Mouse (Mus musculus) MEL (cell line): ENCODE measurements around the gene Nat9. TPM values are rescaled to one million over a fixed set of nuclear protein-coding genes. Genes with fewer than 3 reads are reported as not detected.

ENCODE experiments used
- DNase-seq: peaks from one replicate; pipeline ENCODE4 v3.0.0; 2011; ENCODE audit warnings: low read depth, low spot score
- H3K27ac ChIP-seq: 2 replicates; pipeline ENCODE4 v1.5.1; 2012; ENCODE audit warnings: low read depth, mild to moderate bottlenecking, control low read depth, low read length, moderate library complexity; ENCODE audit not compliant: control insufficient read depth
- H3K27me3 ChIP-seq, 2 experiments: fragments of 150-350 bp in 1 of 2; sonication (generic) in 1 of 2; 2 replicates each; pipeline ENCODE4 v1.6.1; 2012; ENCODE audit warnings: low read length in 2 of 2, mild to moderate bottlenecking in 2 of 2, improper control_type of control experiment in 1 of 2, moderate library complexity in 1 of 2; ENCODE audit not compliant: insufficient read depth in 2 of 2, control insufficient read depth in 1 of 2
- H3K36me3 ChIP-seq, 2 experiments: 2 replicates each; pipeline ENCODE4 v1.6.1; 2012 to 2014; ENCODE audit warnings: low read length in 2 of 2, improper control_type of control experiment in 1 of 2, inconsistent platforms in 1 of 2, mild to moderate bottlenecking in 1 of 2; ENCODE audit not compliant: insufficient read depth in 2 of 2, control insufficient read depth in 1 of 2
- H3K4me1 ChIP-seq, 2 experiments: fragments of 150-350 bp in 1 of 2; sonication (generic) in 1 of 2; 2 replicates each; pipeline ENCODE4 v1.6.1; 2012; ENCODE audit warnings: low read length in 2 of 2, improper control_type of control experiment in 1 of 2, mild to moderate bottlenecking in 1 of 2; ENCODE audit not compliant: insufficient read depth in 2 of 2, control insufficient read depth in 1 of 2
- H3K4me3 ChIP-seq, 2 experiments: fragments of 150-350 bp in 1 of 2; sonication (generic) in 1 of 2; 2 replicates each; pipeline ENCODE4 v1.5.1; 2012; ENCODE audit warnings: low read depth in 2 of 2, low read length in 2 of 2, mild to moderate bottlenecking in 2 of 2, moderate library complexity in 2 of 2, control low read depth in 1 of 2, improper control_type of control experiment in 1 of 2; ENCODE audit not compliant: control insufficient read depth in 1 of 2, insufficient read depth in 1 of 2
- H3K79me2 ChIP-seq: 2 replicates; pipeline ENCODE4 v1.6.1; 2012; ENCODE audit warnings: mild to moderate bottlenecking, low read length, moderate library complexity; ENCODE audit not compliant: control insufficient read depth, poor library complexity, insufficient read depth
- H3K9ac ChIP-seq: 2 replicates; pipeline ENCODE4 v1.6.1; 2012; ENCODE audit warnings: low read depth, mild to moderate bottlenecking, control low read depth, low read length, moderate library complexity; ENCODE audit not compliant: control insufficient read depth, poor library complexity, severe bottlenecking
- H3K9me3 ChIP-seq: fragments of 150-350 bp; sonication (generic); replicated peaks from 2 replicates; pipeline ENCODE4 v1.6.1; 2012; ENCODE audit warnings: mild to moderate bottlenecking, low read length, improper control_type of control experiment, moderate library complexity; ENCODE audit not compliant: insufficient read depth
- BHLHE40 ChIP-seq: IDR thresholded peaks from 2 replicates; pipeline ENCODE4 v1.6.1; 2012; ENCODE audit warnings: low read depth, mild to moderate bottlenecking, inconsistent platforms, low read length, improper control_type of control experiment, borderline replicate concordance
- CHD1 ChIP-seq: IDR thresholded peaks from 2 replicates; pipeline ENCODE4 v1.6.1; 2012; ENCODE audit warnings: low read depth, mild to moderate bottlenecking, inconsistent platforms, low read length, improper control_type of control experiment
- CTCF ChIP-seq, 3 experiments: IDR thresholded peaks in 2 of 3; conservative IDR thresholded peaks in 1 of 3; 2 replicates each; pipeline ENCODE4 v1.5.1; 2011 to 2012; ENCODE audit warnings: low read length in 3 of 3, low read depth in 2 of 3, mild to moderate bottlenecking in 2 of 3, improper control_type of control experiment in 1 of 3, inconsistent platforms in 1 of 3, mixed read lengths in 1 of 3, moderate library complexity in 1 of 3; ENCODE audit not compliant: control insufficient read depth in 1 of 3, insufficient read depth in 1 of 3, poor library complexity in 1 of 3, severe bottlenecking in 1 of 3
- E2F4 ChIP-seq: IDR thresholded peaks from 2 replicates; pipeline ENCODE4 v1.6.1; 2011; ENCODE audit warnings: low read depth, low read length, improper control_type of control experiment, borderline replicate concordance
- ELF1 ChIP-seq: IDR thresholded peaks from 2 replicates; pipeline ENCODE4 v1.6.1; 2014; ENCODE audit warnings: low read depth, mild to moderate bottlenecking, inconsistent platforms, low read length, improper control_type of control experiment, moderate library complexity
- GATA1 ChIP-seq: IDR thresholded peaks from 2 replicates; pipeline ENCODE4 v1.6.1; 2011; ENCODE audit warnings: low read depth, low read length, improper control_type of control experiment
- JUND ChIP-seq: IDR thresholded peaks from 2 replicates; pipeline ENCODE4 v1.6.1; 2011; ENCODE audit warnings: low read depth, mild to moderate bottlenecking, improper control_type of control experiment, low read length
- MAX ChIP-seq: IDR thresholded peaks from 2 replicates; pipeline ENCODE4 v1.6.1; 2011; ENCODE audit warnings: low read length, improper control_type of control experiment
- MAZ ChIP-seq: IDR thresholded peaks from 2 replicates; pipeline ENCODE4 v1.6.1; 2012; ENCODE audit warnings: low read depth, mild to moderate bottlenecking, inconsistent platforms, low read length, improper control_type of control experiment
- MEF2A ChIP-seq: IDR thresholded peaks from 2 replicates; pipeline ENCODE4 v1.6.1; 2014; ENCODE audit warnings: low read depth, mild to moderate bottlenecking, inconsistent platforms, low read length, improper control_type of control experiment; ENCODE audit not compliant: poor library complexity, insufficient replicate concordance, severe bottlenecking; ENCODE audit errors: extremely low read depth
- MXI1 ChIP-seq: IDR thresholded peaks from 2 replicates; pipeline ENCODE4 v1.6.1; 2011; ENCODE audit warnings: mild to moderate bottlenecking, low read depth, low read length, improper control_type of control experiment
- MYB ChIP-seq: IDR thresholded peaks from 2 replicates; pipeline ENCODE4 v1.6.1; 2011; ENCODE audit warnings: mild to moderate bottlenecking, low read depth, low read length, improper control_type of control experiment
- MYC ChIP-seq: IDR thresholded peaks from 2 replicates; pipeline ENCODE4 v1.6.1; 2011; ENCODE audit warnings: low read depth, mild to moderate bottlenecking, low read length, improper control_type of control experiment, moderate library complexity
- NELFE ChIP-seq: IDR thresholded peaks from 2 replicates; pipeline ENCODE4 v1.6.1; 2011; ENCODE audit warnings: low read depth, low read length, improper control_type of control experiment
- POLR2AphosphoS2 ChIP-seq: IDR thresholded peaks from 2 replicates; pipeline ENCODE4 v1.6.1; 2011; ENCODE audit warnings: low read length, improper control_type of control experiment
- RAD21 ChIP-seq: IDR thresholded peaks from 2 replicates; pipeline ENCODE4 v1.6.1; 2011; ENCODE audit warnings: mild to moderate bottlenecking, low read depth, low read length, improper control_type of control experiment
- RCOR1 ChIP-seq: IDR thresholded peaks from 2 replicates; pipeline ENCODE4 v1.6.1; 2012; ENCODE audit warnings: low read depth, mild to moderate bottlenecking, inconsistent platforms, low read length, improper control_type of control experiment
- SIN3A ChIP-seq: IDR thresholded peaks from 2 replicates; pipeline ENCODE4 v1.6.1; 2012; ENCODE audit warnings: low read length, improper control_type of control experiment, inconsistent platforms
- TBP ChIP-seq: IDR thresholded peaks from 2 replicates; pipeline ENCODE4 v1.8.0; 2011; ENCODE audit warnings: low read depth, low read length, improper control_type of control experiment
- TCF12 ChIP-seq: IDR thresholded peaks from 2 replicates; pipeline ENCODE4 v1.6.1; 2014; ENCODE audit warnings: low read depth, mild to moderate bottlenecking, inconsistent platforms, low read length, improper control_type of control experiment, moderate library complexity
- UBTF ChIP-seq: IDR thresholded peaks from 2 replicates; pipeline ENCODE4 v1.6.1; 2012; ENCODE audit warnings: low read depth, mild to moderate bottlenecking, inconsistent platforms, low read length, improper control_type of control experiment, moderate library complexity, borderline replicate concordance; ENCODE audit not compliant: insufficient read depth
- ZC3H11A ChIP-seq: IDR thresholded peaks from 2 replicates; pipeline ENCODE4 v1.6.1; 2012; ENCODE audit warnings: low read depth, mild to moderate bottlenecking, inconsistent platforms, low read length, improper control_type of control experiment
- ZKSCAN1 ChIP-seq: IDR thresholded peaks from 2 replicates; pipeline ENCODE4 v1.6.1; 2012; ENCODE audit warnings: low read depth, mild to moderate bottlenecking, inconsistent platforms, low read length, improper control_type of control experiment, moderate library complexity
- polyA plus RNA-seq, 2 experiments: library from polyadenylated mRNA; stranded (reverse) in 1 of 2; unstranded in 1 of 2; fragments of >175 nt in 1 of 2; fragments of >200 nt in 1 of 2; gene quantifications; 2 replicates each; pipeline versions ENCODE4 v1.2.1 to v1.2.4; 2012; ENCODE audit warnings: low replicate concordance in 2 of 2, low read depth in 1 of 2; ENCODE audit not compliant: insufficient read length in 2 of 2, insufficient read depth in 1 of 2, missing spikeins in 1 of 2
- total RNA-seq: library from RNA; depleted of rRNA; stranded (reverse); fragments of 300-350 nt; gene quantifications from 2 replicates; pipeline ENCODE4 v1.2.3, GENCODE M21; 2012

Nat9 gene
- total and polyA plus RNA-seq, 3 experiments = 46.1 to 92.4 TPM; not detected in 1

- TF ChIP-seq MEF2A (no peak), ZKSCAN1 (no peak), ELF1 (no peak; the same call in 1 of the 2 replicates), NELFE (peak; percentile 33; the same call in 1 of the 2 replicates), JUND (no peak), TCF12 (0 out of 2 replicates have a peak, but pooled peaks have one; percentile 12), ZC3H11A (no peak), RAD21 (no peak), POLR2AphosphoS2 (no peak), E2F4 (no peak), RCOR1 (peak; percentile 30; the same call in 1 of the 2 replicates), MYB (no peak), CTCF (IDR thresholded peaks at IDR 0.05 in 2 of 3, conservative IDR thresholded peaks at IDR 0.05 in 1 of 3; ENCODE audit: control insufficient read depth in 1 of 3, insufficient read depth in 1 of 3, low read depth in 2 of 3, low read length in 3 of 3, poor library complexity in 1 of 3, severe bottlenecking in 1 of 3) (no peak), TBP (peak; percentile 67; the same call in 1 of the 2 replicates), BHLHE40 (peak; percentile 17; the same call in 1 of the 2 replicates), CHD1 (no peak), GATA1 (no peak), MYC (no peak)
Measured at GRCm38 (mm10) chr11:115164341-115164975, 23.2 kb downstream of the Nat9 start (continued).

GRCm38 (mm10) chr11:115163568-115164150 is 24.0 kb downstream of the Nat9 start:
- peak overlapping the region; percentile 90 for H3K9ac ChIP-seq
- peaks cover 0 to 16% of the 10 kb centered on the region in 2 experiments; a peak in 2 of 4 replicates for H3K36me3 ChIP-seq
- TF ChIP-seq TCF12 (0 out of 2 replicates have a peak, but pooled peaks have one; percentile 30), MAX (peak; percentile 14; the same call in 1 of the 2 replicates), MXI1 (peak; percentile 74), RCOR1 (0 out of 2 replicates have a peak, but pooled peaks have one; percentile 1), MAZ (no peak), CTCF (IDR thresholded peaks at IDR 0.05 in 2 of 3, conservative IDR thresholded peaks at IDR 0.05 in 1 of 3; ENCODE audit: control insufficient read depth in 1 of 3, insufficient read depth in 1 of 3, low read depth in 2 of 3, low read length in 3 of 3, poor library complexity in 1 of 3, severe bottlenecking in 1 of 3) (peak in 1 of 3 experiments; percentile 28; a peak in 3 of 6 replicates), SIN3A (peak; percentile 61; the same call in 1 of the 2 replicates), UBTF (peak; percentile 32; the same call in 1 of the 2 replicates), GATA1 (no peak), CHD1 (peak; percentile 80; the same call in 1 of the 2 replicates)
- H3K4me1 ChIP-seq = peaks cover 3 to 32% of the 10 kb centered on the region in 2 experiments
- peaks cover 40% of the 10 kb centered on the region for H3K79me2 ChIP-seq
- peak overlapping the region; percentile 82 to 94 for H3K4me3 ChIP-seq
- no peaks in the 10 kb centered on the region for H3K27me3 ChIP-seq
- H3K27ac ChIP-seq = peak overlapping the region; percentile 49
- DNase-seq = peak; percentile 82
- H3K9me3 ChIP-seq = no peaks in the 10 kb centered on the region
